Mouse (Mus musculus) megakaryocyte, embryonic 14.5 days (primary cell): Measurements from ENCODE around the gene Slc38a6.

Experiments
- FLI1 ChIP-seq: IDR thresholded peaks from 2 replicates; pipeline ENCODE4 v1.6.1; 2012; ENCODE audit warnings: low read length, inconsistent platforms, mixed read lengths
- GATA1 ChIP-seq: IDR thresholded peaks from 3 replicates; pipeline ENCODE4 v1.6.1; 2012; ENCODE audit warnings: mixed read lengths, low read length, inconsistent platforms, borderline replicate concordance

- TF ChIP-seq GATA1 (no peak), FLI1 (no peak)
Measured at GRCm38 (mm10) chr12:73287609-73288008, 1.0 kb downstream of the Slc38a6 start.
